Mouse (Mus musculus): ENCODE measurements at regions not wholly inside any gene's neighbourhood (a gene's known extent, or its start where the extent isn't known, plus 50 kb on each side); places are given as distances from the start of the nearest gene placed in this dataset.

GRCm38 (mm10) chr15:94090644-94091043 is 374.6 kb downstream of the Adamts20 start:
- TF ChIP-seq CTCF (IDR thresholded peaks at IDR 0.05; ENCODE audit: borderline replicate concordance, extremely low read depth, insufficient read depth, insufficient read length) (no peak), POLR2A (IDR thresholded peaks at IDR 0.05; ENCODE audit: borderline replicate concordance, extremely low read depth, insufficient read depth, insufficient read length, poor library complexity, severe bottlenecking) (no peak)
